Mouse (Mus musculus) megakaryocyte, embryonic 14.5 days (primary cell): ENCODE results near the gene Krt18.

Source experiments
- FLI1 ChIP-seq: IDR thresholded peaks from 2 replicates; pipeline ENCODE4 v1.6.1; 2012; ENCODE audit warnings: low read length, inconsistent platforms, mixed read lengths
- GATA1 ChIP-seq: IDR thresholded peaks from 3 replicates; pipeline ENCODE4 v1.6.1; 2012; ENCODE audit warnings: mixed read lengths, low read length, inconsistent platforms, borderline replicate concordance

GRCm38 (mm10) chr15:102056495-102057174 lies 28.7 kb downstream of the Krt18 start:
- TF ChIP-seq FLI1 (no peak), GATA1 (no peak)
